Mouse (Mus musculus): ENCODE measurements around the gene Cacnb2. TPM values are rescaled to one million over a fixed set of nuclear protein-coding genes. Genes with fewer than 3 reads are reported as not detected.

The Cacnb2 gene
- total and polyA plus RNA-seq, 2 experiments from 2014 or later, result 12.1 to 71.6 TPM

- no peak overlapping the region for H3K9ac ChIP-seq (replicated peaks; ENCODE audit: low read depth, low read length)
- 56% methylated on average over 5 of the region's 5 CpGs for WGBS
- ATAC-seq (ENCODE audit: insufficient read depth, low read depth) (peak; percentile 77), DNase-seq (ENCODE audit: low spot score) (no peak)
- no peak overlapping the region for H3K4me3 ChIP-seq (ENCODE audit: low read depth, low read length)
- TF ChIP-seq CTCF (IDR thresholded peaks at IDR 0.05; ENCODE audit: low read depth) (no peak), EP300 (IDR thresholded peaks at IDR 0.05; ENCODE audit: low read depth) (no peak)
- H3K4me1 ChIP-seq (ENCODE audit: control insufficient read depth, insufficient read depth), result no peaks in the 10 kb centered on the region
- H3K27ac ChIP-seq (ENCODE audit: low read depth), result no peak overlapping the region
- H3K4me2 ChIP-seq (ENCODE audit: low read depth, low read length), result no peak overlapping the region
- H3K9me3 ChIP-seq (replicated peaks; ENCODE audit: control insufficient read depth, low read length), result no peaks in the 10 kb centered on the region
- H3K27me3 ChIP-seq (ENCODE audit: control insufficient read depth, insufficient read depth, low read length), result no peaks in the 10 kb centered on the region
- H3K36me3 ChIP-seq (replicated peaks; ENCODE audit: control insufficient read depth, insufficient read depth, low read length), result peaks cover 7% of the 10 kb centered on the region
Measured at GRCm38 (mm10) chr2:14997836-14998235, 394.9 kb downstream of the Cacnb2 start.

- H3K4me1 ChIP-seq (ENCODE audit: control insufficient read depth, insufficient read depth), result no peaks in the 10 kb centered on the region
- DNase-seq (ENCODE audit: low spot score) (no peak), ATAC-seq (ENCODE audit: insufficient read depth, low read depth) (no peak)
- no peaks in the 10 kb centered on the region for H3K9me3 ChIP-seq (replicated peaks; ENCODE audit: control insufficient read depth, low read length)
- H3K27me3 ChIP-seq (ENCODE audit: control insufficient read depth, insufficient read depth, low read length), result no peaks in the 10 kb centered on the region
- 85% methylated on average over 3 of the region's 3 CpGs for WGBS
- H3K4me2 ChIP-seq (ENCODE audit: low read depth, low read length), result no peak overlapping the region
- no peak overlapping the region for H3K9ac ChIP-seq (replicated peaks; ENCODE audit: low read depth, low read length)
- 0 out of 2 replicates have a peak, but pooled peaks cover 6% of the 10 kb centered on the region for H3K36me3 ChIP-seq (replicated peaks; ENCODE audit: control insufficient read depth, insufficient read depth, low read length)
- no peak overlapping the region for H3K27ac ChIP-seq (ENCODE audit: low read depth)
- no peak overlapping the region for H3K4me3 ChIP-seq (ENCODE audit: low read depth, low read length)
- TF ChIP-seq EP300 (IDR thresholded peaks at IDR 0.05; ENCODE audit: low read depth), result no peak
- TF ChIP-seq CTCF (IDR thresholded peaks at IDR 0.05; ENCODE audit: low read depth), result no peak
Measured at GRCm38 (mm10) chr2:15007531-15007930, 404.6 kb downstream of the Cacnb2 start.

GRCm38 (mm10) chr2:15008072-15008471, 405.2 kb downstream of the Cacnb2 start:
- TF ChIP-seq EP300 (IDR thresholded peaks at IDR 0.05; ENCODE audit: low read depth) (no peak), CTCF (IDR thresholded peaks at IDR 0.05; ENCODE audit: low read depth) (no peak)
- WGBS, result 94% methylated on average over 1 of the region's 1 CpGs
- no peaks in the 10 kb centered on the region for H3K9me3 ChIP-seq (replicated peaks; ENCODE audit: control insufficient read depth, low read length)
- 0 out of 2 replicates have a peak, but pooled peaks cover 6% of the 10 kb centered on the region for H3K36me3 ChIP-seq (replicated peaks; ENCODE audit: control insufficient read depth, insufficient read depth, low read length)
- H3K4me1 ChIP-seq (ENCODE audit: control insufficient read depth, insufficient read depth), result no peaks in the 10 kb centered on the region
- DNase-seq (ENCODE audit: low spot score) (no peak), ATAC-seq (ENCODE audit: insufficient read depth, low read depth) (no peak)
- H3K27ac ChIP-seq (ENCODE audit: low read depth), result no peak overlapping the region
- no peaks in the 10 kb centered on the region for H3K27me3 ChIP-seq (ENCODE audit: control insufficient read depth, insufficient read depth, low read length)
- no peak overlapping the region for H3K4me3 ChIP-seq (ENCODE audit: low read depth, low read length)
- H3K9ac ChIP-seq (replicated peaks; ENCODE audit: low read depth, low read length), result no peak overlapping the region
- no peak overlapping the region for H3K4me2 ChIP-seq (ENCODE audit: low read depth, low read length)

- Histone ChIP-seq H3K4me1 (ENCODE audit: control insufficient read depth, insufficient read depth) (no peaks in the 10 kb centered on the region), H3K4me2 (ENCODE audit: low read depth, low read length) (no peak overlapping the region), H3K36me3 (replicated peaks; ENCODE audit: control insufficient read depth, insufficient read depth, low read length) (no peaks in the 10 kb centered on the region; the same call in 1 of the 2 replicates), H3K4me3 (ENCODE audit: low read depth, low read length) (no peak overlapping the region), H3K27ac (ENCODE audit: low read depth) (no peak overlapping the region), H3K27me3 (ENCODE audit: control insufficient read depth, insufficient read depth, low read length) (no peaks in the 10 kb centered on the region), H3K9me3 (replicated peaks; ENCODE audit: control insufficient read depth, low read length) (no peaks in the 10 kb centered on the region), H3K9ac (replicated peaks; ENCODE audit: low read depth, low read length) (no peak overlapping the region)
- ATAC-seq (ENCODE audit: insufficient read depth, low read depth), result no peak
- DNase-seq (ENCODE audit: low spot score), result no peak
- WGBS, result 94% methylated on average over 3 of the region's 3 CpGs
- TF ChIP-seq CTCF (IDR thresholded peaks at IDR 0.05; ENCODE audit: low read depth), result no peak
- no peak for TF ChIP-seq EP300 (IDR thresholded peaks at IDR 0.05; ENCODE audit: low read depth)
Measured at GRCm38 (mm10) chr2:15026817-15027216, 423.9 kb downstream of the Cacnb2 start.

- Histone ChIP-seq H3K4me3 (ENCODE audit: low read depth, low read length) (no peak overlapping the region), H3K9me3 (replicated peaks; ENCODE audit: control insufficient read depth, low read length) (no peaks in the 10 kb centered on the region), H3K9ac (replicated peaks; ENCODE audit: low read depth, low read length) (no peak overlapping the region), H3K4me2 (ENCODE audit: low read depth, low read length) (no peak overlapping the region), H3K27ac (ENCODE audit: low read depth) (no peak overlapping the region), H3K27me3 (ENCODE audit: control insufficient read depth, insufficient read depth, low read length) (no peaks in the 10 kb centered on the region), H3K4me1 (ENCODE audit: control insufficient read depth, insufficient read depth) (no peaks in the 10 kb centered on the region), H3K36me3 (replicated peaks; ENCODE audit: control insufficient read depth, insufficient read depth, low read length) (peaks cover 3% of the 10 kb centered on the region; the same call in 1 of the 2 replicates)
- ATAC-seq (ENCODE audit: insufficient read depth, low read depth) (no peak), DNase-seq (ENCODE audit: low spot score) (no peak)
- TF ChIP-seq CTCF (IDR thresholded peaks at IDR 0.05; ENCODE audit: low read depth) (no peak), EP300 (IDR thresholded peaks at IDR 0.05; ENCODE audit: low read depth) (no peak)
- WGBS, result 82% methylated on average over 1 of the region's 1 CpGs
Measured at GRCm38 (mm10) chr2:15027816-15028215, 424.9 kb downstream of the Cacnb2 start.

Other genes starting within 250 kb of the Cacnb2 start
- not detected in 2 replicates for gene Slc39a12, start 214.8 kb upstream of the Cacnb2 start, total RNA-seq (2014; rRNA removed; ENCODE audit: low replicate concordance)
- not detected in 2 replicates for gene Slc39a12, start 214.8 kb upstream of the Cacnb2 start, polyA plus RNA-seq (2015; fragmentation: Nextera tagmentation; extraction: Ambion mirVana)